Mouse (Mus musculus): ENCODE measurements around the gene Gm3095. TPM values are rescaled to one million over a fixed set of nuclear protein-coding genes. Genes with fewer than 3 reads are reported as not detected.
"Not testable (repeated sequence)": the region's sequence is repeated elsewhere in the genome, so short reads cannot be mapped to it uniquely, and the experiment has no call there.

Gene Gm3095
- polyA plus RNA-seq (2015; fragmentation: Nextera tagmentation; extraction: Ambion mirVana): not detected in 2 replicates

DNA sequence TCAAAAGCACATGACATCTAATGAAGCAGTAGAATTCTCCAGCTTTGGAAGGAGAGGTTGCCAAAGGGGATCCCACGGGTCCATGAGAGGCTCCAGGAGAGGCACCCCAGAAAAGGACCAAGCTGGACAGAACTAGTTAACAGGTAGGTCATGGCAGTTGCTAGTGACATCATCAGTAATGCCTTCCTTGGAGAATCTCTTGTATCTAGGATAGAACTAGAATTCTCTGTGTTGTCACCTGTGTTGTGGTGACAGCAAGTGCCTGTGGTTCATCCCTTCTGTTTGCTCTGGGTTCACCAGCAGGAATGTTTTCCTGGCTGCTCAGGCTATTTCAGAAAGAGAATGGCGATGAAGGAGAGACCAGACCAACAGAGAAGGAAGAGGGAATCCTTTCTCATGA is at the start of gene Gm3095:
Gene Gm3095 (plus strand): TSS at position 301 of the 400 bp plus-strand sequence.
- not testable (repeated sequence) for H3K9me3 ChIP-seq (replicated peaks; ENCODE audit: control insufficient read depth, low read length); H3K27ac ChIP-seq (ENCODE audit: low read length); H3K27me3 ChIP-seq (ENCODE audit: control insufficient read depth, insufficient read depth, low read depth, low read length); H3K36me3 ChIP-seq (ENCODE audit: control insufficient read depth, insufficient read depth); H3K4me2 ChIP-seq (ENCODE audit: low read depth, low read length); H3K4me1 ChIP-seq (ENCODE audit: control insufficient read depth, low read depth, low read length); ATAC-seq (ENCODE audit: low read depth); H3K9ac ChIP-seq (ENCODE audit: low read depth, low read length); H3K4me3 ChIP-seq (ENCODE audit: low read depth, low read length)
- no CpG with 5 or more reads among the region's 2 CpGs for WGBS (ENCODE audit: insufficient replicate concordance)

DNA sequence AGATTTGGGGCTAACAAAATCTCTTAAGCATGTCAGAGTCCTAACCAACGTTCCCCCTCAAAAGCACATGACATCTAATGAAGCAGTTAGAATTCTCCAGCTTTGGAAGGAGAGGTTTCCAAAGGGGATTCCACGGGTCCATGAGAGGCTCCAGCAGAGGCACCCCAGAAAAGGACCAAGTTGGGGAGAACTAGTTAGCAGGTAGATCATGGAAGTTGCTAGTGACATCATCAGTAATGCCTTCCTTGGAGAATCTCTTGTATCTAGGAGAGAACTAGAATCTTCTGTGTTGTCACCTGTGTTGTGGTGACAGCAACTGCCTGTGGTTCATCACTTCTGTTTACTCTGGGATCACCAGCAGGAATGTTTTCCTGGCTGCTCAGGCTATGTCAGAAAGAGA is 31.9 kb upstream of the Gm3095 start, which contains the start of gene Gm3029:
Gene Gm3029 (plus strand): TSS at position 301 of the 400 bp plus-strand sequence.
- WGBS (ENCODE audit: insufficient replicate concordance): 57% methylated on average over 1 of the region's 2 CpGs

DNA sequence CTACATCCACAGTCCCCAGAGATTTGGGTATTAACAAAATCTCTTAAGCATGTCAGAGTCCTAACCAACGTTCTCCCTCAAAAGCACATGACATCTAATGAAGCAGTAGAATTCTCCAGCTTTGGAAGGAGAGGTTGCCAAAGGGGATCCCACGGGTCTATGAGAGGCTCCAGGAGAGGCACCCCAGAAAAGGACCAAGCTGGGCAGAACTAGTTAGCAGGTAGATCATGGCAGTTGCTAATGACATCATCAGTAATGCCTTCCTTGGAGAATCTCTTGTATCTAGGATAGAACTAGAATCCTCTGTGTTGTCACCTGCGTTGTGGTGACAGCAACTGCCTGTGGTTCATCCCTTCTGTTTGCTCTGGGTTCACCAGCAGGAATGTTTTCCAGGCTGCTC is 34.7 kb downstream of the Gm3095 start, which contains the start of gene Gm3099:
Gene Gm3099 (plus strand): TSS at position 301 of the 400 bp plus-strand sequence.
- H3K4me1 ChIP-seq (ENCODE audit: control insufficient read depth, low read depth, low read length); H3K27ac ChIP-seq (ENCODE audit: low read length); H3K9me3 ChIP-seq (replicated peaks; ENCODE audit: control insufficient read depth, low read length); H3K4me3 ChIP-seq (ENCODE audit: low read depth, low read length); ATAC-seq (ENCODE audit: low read depth); H3K27me3 ChIP-seq (ENCODE audit: control insufficient read depth, insufficient read depth, low read depth, low read length); H3K4me2 ChIP-seq (ENCODE audit: low read depth, low read length); H3K36me3 ChIP-seq (ENCODE audit: control insufficient read depth, insufficient read depth); H3K9ac ChIP-seq (ENCODE audit: low read depth, low read length): not testable (repeated sequence)
- 38% methylated on average over 1 of the region's 3 CpGs for WGBS (ENCODE audit: insufficient replicate concordance)

More for the DNA sequence above, 31.9 kb upstream of the Gm3095 start, which contains the start of gene Gm3029:
- not testable (repeated sequence) for H3K27ac ChIP-seq (ENCODE audit: low read length); H3K4me3 ChIP-seq (ENCODE audit: low read depth, low read length); H3K27me3 ChIP-seq (ENCODE audit: control insufficient read depth, insufficient read depth, low read depth, low read length); H3K9ac ChIP-seq (ENCODE audit: low read depth, low read length); H3K9me3 ChIP-seq (replicated peaks; ENCODE audit: control insufficient read depth, low read length); ATAC-seq (ENCODE audit: low read depth); H3K36me3 ChIP-seq (ENCODE audit: control insufficient read depth, insufficient read depth); H3K4me1 ChIP-seq (ENCODE audit: control insufficient read depth, low read depth, low read length); H3K4me2 ChIP-seq (ENCODE audit: low read depth, low read length)

Other genes with a start within 250 kb of the Gm3095 start
- gene Gm3002, start 153.5 kb upstream of the Gm3095 start, polyA plus RNA-seq (2015; fragmentation: Nextera tagmentation; extraction: Ambion mirVana): not detected in 2 replicates
- gene Gm3033, start 117.3 kb upstream of the Gm3095 start, polyA plus RNA-seq (2015; fragmentation: Nextera tagmentation; extraction: Ambion mirVana): not detected in 2 replicates
- gene Gm2916, start 79.4 kb upstream of the Gm3095 start, polyA plus RNA-seq (2015; fragmentation: Nextera tagmentation; extraction: Ambion mirVana): not detected in 2 replicates
- not detected in 2 replicates for gene Gm3029, start 31.8 kb upstream of the Gm3095 start, polyA plus RNA-seq (2015; fragmentation: Nextera tagmentation; extraction: Ambion mirVana)
- gene Gm3099, start 34.8 kb downstream of the Gm3095 start, polyA plus RNA-seq (2015; fragmentation: Nextera tagmentation; extraction: Ambion mirVana): not detected in 2 replicates
- gene Gm5796, start 60.4 kb downstream of the Gm3095 start, polyA plus RNA-seq (2015; fragmentation: Nextera tagmentation; extraction: Ambion mirVana): not detected in 2 replicates
- gene Gm3115, start 120.6 kb downstream of the Gm3095 start, polyA plus RNA-seq (2015; fragmentation: Nextera tagmentation; extraction: Ambion mirVana): not detected in 2 replicates
- 0.06 TPM in 1 of 2 replicates, not detected in the other for gene Gm8108, start 147.0 kb downstream of the Gm3095 start, polyA plus RNA-seq (2015; fragmentation: Nextera tagmentation; extraction: Ambion mirVana)
- gene Gm3127, start 201.5 kb downstream of the Gm3095 start, polyA plus RNA-seq (2015; fragmentation: Nextera tagmentation; extraction: Ambion mirVana): not detected in 2 replicates
- gene Gm2974, start 219.0 kb downstream of the Gm3095 start, polyA plus RNA-seq (2015; fragmentation: Nextera tagmentation; extraction: Ambion mirVana): not detected in 2 replicates

Data from liver, embryonic 16.5 days (tissue).